Mouse (Mus musculus) spleen, adult 2 months (tissue): Measurements from ENCODE around the gene Cylc2. TPM values are rescaled to one million over a fixed set of nuclear protein-coding genes. Genes with fewer than 3 reads are reported as not detected.

Source experiments
- DNase-seq, 2 experiments: peaks; one replicate each; pipeline versions ENCODE4 v3.0.0 to v3.0.0-alpha.2; 2012 to 2021; ENCODE audit warnings: low spot score in 2 of 2, low read depth in 1 of 2
- H3K27ac ChIP-seq: fragments of 200-500 bp; 2 replicates; pipeline ENCODE4 v1.5.1; 2012; ENCODE audit warnings: low read length, inconsistent platforms; ENCODE audit not compliant: insufficient read depth
- H3K27me3 ChIP-seq: fragments of 200-500 bp; 2 replicates; pipeline ENCODE4 v1.6.1; 2012; ENCODE audit warnings: mild to moderate bottlenecking, moderate library complexity, low read length, inconsistent platforms; ENCODE audit not compliant: control insufficient read depth, insufficient read depth
- H3K36me3 ChIP-seq: fragments of 200-500 bp; 2 replicates; pipeline ENCODE4 v1.6.1; 2012; ENCODE audit warnings: mild to moderate bottlenecking, low read length, inconsistent platforms; ENCODE audit not compliant: control insufficient read depth, insufficient read depth
- H3K4me1 ChIP-seq: fragments of 200-500 bp; 2 replicates; pipeline ENCODE4 v1.6.1; 2011; ENCODE audit warnings: inconsistent platforms; ENCODE audit not compliant: control insufficient read depth, insufficient read depth, insufficient read length
- H3K4me3 ChIP-seq: fragments of 200-500 bp; 2 replicates; pipeline ENCODE4 v1.5.1; 2011; ENCODE audit warnings: mild to moderate bottlenecking, inconsistent platforms; ENCODE audit not compliant: insufficient read depth, insufficient read length; ENCODE audit errors: extremely low read depth
- CTCF ChIP-seq: fragments of 200-500 bp; IDR thresholded peaks from 2 replicates; pipeline ENCODE4 v1.5.1; 2011; ENCODE audit warnings: mild to moderate bottlenecking, inconsistent platforms; ENCODE audit not compliant: insufficient read depth, insufficient read length, insufficient replicate concordance; ENCODE audit errors: extremely low read depth
- POLR2A ChIP-seq: fragments of 200-500 bp; IDR thresholded peaks from 2 replicates; pipeline ENCODE4 v1.6.1; 2011; ENCODE audit warnings: low read depth, low read length, inconsistent platforms
- WGBS: fragments of 180-500 bp; shearing (Covaris S2); methylation state at CpG from one replicate; pipeline ENCODE4 v1.1.7; 2018; 5-methylcytosine and 5-hydroxymethylcytosine counted together
- polyA plus RNA-seq: library from polyadenylated mRNA; depleted of rRNA; stranded (reverse); fragments of >200 nt; gene quantifications from 2 replicates; pipeline ENCODE4 v1.2.3, GENCODE M21; 2012; rRNA removed

The Cylc2 gene
- not detected in 2 replicates for polyA plus RNA-seq

GRCm38 (mm10) chr4:51216378-51216777 is at the start of gene Cylc2:
Gene Cylc2 (plus strand): TSS chr4:51216678.
- no peak within 1 kb of the TSS for H3K27ac ChIP-seq
- H3K4me3 ChIP-seq = no peak within 1 kb of the TSS
- 82% methylated on average over 1 of the region's 1 CpGs for WGBS
- TF ChIP-seq POLR2A (no peak), CTCF (no peak)
- H3K27me3 ChIP-seq = no peaks in the 10 kb centered on the region
- H3K4me1 ChIP-seq = no peaks in the 10 kb centered on the region
- no peaks in the 10 kb centered on the region for H3K36me3 ChIP-seq
- no peak for DNase-seq
